Mouse (Mus musculus) embryonic fibroblast, embryonic 13.5 days (primary cell): Measurements from ENCODE around the gene Hcar1.

Experiments
- CTCF ChIP-seq: IDR thresholded peaks from 2 replicates; pipeline ENCODE4 v1.5.1; 2011; ENCODE audit warnings: mild to moderate bottlenecking, control low read depth, low read length, moderate library complexity, borderline replicate concordance; ENCODE audit not compliant: insufficient read depth
- POLR2A ChIP-seq: IDR thresholded peaks from 2 replicates; pipeline ENCODE4 v1.6.1; 2011; ENCODE audit warnings: low read depth, mild to moderate bottlenecking, control low read depth, low read length, moderate library complexity

GRCm38 (mm10) chr5:123890312-123890711, 10.5 kb upstream of the Hcar1 start:
- TF ChIP-seq CTCF (no peak), POLR2A (no peak)
